Mouse (Mus musculus) pancreas, adult 10 weeks (tissue): ENCODE measurements around the gene Sppl3. TPM values are rescaled to one million over a fixed set of nuclear protein-coding genes. Genes with fewer than 3 reads are reported as not detected.

Experiments used
- polyA plus RNA-seq: library from polyadenylated mRNA; stranded (reverse); fragments of 350-450 nt; fragmentation: Illumina TruSeq; extraction: RNeasy Lipid Tissue Mini Kit (QIAGEN cat#74804); gene quantifications from one replicate; pipeline ENCODE4 v1.2.3, GENCODE M21; 2015; ENCODE audit warnings: low read depth, low replicate concordance; ENCODE audit not compliant: insufficient read depth

Sppl3 gene
- polyA plus RNA-seq, result 9.8 TPM

DNA sequence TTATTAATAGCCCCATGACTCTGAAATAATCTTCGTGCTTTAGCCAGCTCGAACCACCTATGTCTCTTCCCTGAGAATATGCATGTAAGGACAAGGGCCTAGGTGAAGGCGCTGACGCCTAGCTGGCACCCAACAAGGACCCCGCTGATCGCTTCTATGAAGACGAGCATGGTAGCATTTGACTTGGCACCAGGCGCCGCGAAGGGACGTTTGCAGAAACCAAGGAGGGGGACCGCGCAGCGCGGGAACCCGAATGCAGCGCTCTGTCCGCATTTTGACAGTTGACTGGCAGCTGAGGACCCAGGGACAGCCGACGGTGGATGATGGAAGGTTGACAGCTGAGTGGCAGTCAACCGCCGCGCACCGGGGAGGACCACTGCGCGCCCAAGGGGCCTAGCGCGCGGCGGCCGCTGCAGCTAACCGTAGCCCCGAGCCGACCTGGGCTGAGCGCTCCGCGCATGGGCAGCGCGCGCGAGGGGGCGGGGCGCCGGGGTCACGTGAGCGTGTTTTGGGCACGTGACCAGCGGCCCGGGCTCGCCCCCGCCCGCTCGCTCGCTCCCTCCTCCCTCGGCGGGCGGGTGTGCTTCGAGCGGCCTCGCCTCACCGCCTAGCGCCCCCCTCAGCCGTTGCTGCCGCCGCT is at the start of gene Sppl3:
TSS of gene Sppl3 (plus strand) at position 561 of the 640 bp plus-strand sequence.

DNA sequence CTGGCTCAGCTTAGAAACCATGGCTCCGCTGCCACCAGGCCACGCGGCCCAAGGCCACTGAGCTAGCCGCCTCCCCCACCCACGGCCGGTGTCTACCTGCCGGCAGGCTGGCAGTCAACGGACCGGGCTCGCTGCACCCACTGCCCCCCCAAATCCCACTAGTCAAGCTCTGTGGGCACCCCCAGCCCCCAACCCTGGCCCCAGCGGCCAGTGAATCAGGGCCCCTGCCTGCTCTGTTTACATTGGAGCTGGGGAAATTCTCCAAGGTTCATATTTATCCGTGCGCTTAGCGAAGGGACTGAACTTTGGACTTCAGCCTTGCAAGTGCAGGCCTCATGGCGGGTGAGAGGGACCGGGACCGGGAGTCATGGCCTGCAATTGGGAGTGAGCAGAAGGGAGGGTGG is 40.1 kb upstream of the Sppl3 start, which contains the start of gene Hnf1a:
TSS of gene Hnf1a (minus strand) at position 271 of the 404 bp plus-strand sequence.

DNA sequence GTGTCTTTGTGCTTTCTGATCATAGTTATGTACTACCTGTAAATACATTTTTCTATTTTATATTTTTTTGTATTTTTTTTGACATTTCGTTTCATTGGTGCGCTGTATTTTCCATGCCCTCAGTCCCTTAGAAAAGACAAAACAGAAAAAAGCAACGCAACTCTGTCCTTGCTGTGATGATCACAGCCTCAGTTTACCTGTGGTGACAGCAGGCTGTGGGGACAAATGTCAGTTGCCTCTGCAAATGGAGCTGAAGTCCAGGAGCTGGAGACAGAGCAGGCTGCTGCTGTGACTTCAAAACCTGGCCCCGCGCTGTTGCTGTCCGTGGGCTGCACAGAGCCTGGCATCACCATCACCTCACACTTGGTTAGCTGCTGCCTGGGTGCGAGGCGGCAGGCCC is 87.3 kb downstream of the Sppl3 start, which contains the start of gene Gm10401:
TSS of gene Gm10401 (minus strand) at position 101 of the 400 bp plus-strand sequence.

DNA sequence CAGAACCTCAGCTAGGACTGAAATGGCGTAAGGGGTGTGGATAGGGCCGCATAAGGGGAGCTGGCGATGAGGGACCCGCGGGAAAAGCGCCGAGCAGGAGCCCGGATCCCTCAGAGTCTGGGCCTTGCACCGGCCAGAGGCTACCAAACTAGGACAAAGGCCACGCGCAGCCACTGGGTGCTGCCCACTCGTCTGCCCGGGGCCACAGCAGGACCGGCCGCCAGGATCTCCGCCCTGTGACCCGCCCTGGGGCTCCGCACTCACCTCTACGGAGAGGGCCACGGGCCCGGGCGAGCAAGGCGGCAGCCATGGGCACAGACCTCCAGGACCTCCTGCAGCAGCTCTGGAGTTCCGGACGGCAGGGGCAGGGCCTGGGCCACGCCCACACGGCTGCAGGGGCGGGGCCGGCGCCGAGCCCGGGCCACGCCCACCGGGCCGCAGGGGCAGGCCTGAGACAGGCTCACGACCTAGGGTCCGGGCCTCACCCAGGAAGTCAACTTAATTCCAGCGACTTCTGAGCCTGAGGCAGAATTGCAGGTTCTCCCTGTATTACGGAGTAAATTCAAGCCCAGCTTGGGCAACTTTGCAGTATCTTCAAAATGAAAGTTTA is 108.1 kb downstream of the Sppl3 start, which contains the start of gene Acads:
TSS of gene Acads (minus strand) at position 386 of the 610 bp plus-strand sequence.

DNA sequence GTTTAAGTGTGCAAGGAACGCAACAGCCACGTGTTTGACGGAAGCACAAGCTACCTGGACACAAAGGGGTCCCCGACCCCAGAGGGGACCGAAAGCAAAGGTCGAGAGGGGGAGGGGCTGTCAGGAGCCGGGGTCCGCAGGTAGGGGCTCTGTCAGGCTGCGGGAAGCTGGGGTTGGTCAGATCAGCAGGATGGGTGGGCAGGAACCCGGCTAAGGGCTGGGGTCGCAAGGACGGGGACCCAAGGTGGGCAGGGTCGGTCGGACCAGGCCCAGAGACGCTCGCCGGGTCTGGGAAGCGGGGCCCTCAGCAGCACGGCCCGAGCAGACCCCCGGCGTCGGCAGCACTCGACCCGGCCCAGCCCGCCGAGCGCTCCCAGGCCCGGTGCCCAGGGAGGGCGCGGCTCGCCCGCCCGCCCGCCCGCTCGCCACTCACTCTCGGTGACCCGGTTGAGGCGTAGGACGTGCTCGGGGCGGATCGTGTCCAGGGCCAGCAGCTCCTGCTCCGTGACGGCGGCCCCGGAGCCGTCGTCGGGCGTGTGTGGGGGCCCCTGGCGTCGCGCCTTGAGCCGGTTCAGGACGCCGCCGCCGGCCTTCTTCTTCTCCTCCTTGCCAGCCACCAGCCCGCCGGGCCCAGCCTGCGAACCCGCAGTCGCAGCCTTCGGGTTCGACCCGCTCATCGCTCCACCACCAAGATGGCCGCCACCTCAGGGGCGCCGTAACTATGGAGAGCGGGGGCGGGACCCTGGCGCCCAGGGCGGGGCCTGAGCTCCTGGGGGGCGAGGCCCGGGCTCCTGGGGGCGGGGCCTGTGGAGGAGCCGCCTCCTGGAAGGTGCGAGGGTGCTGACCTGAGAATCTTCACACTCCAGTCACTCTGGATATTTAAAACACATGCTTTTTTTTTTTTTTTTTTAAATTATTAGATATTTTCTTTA is 123.6 kb downstream of the Sppl3 start, which contains the start of gene Unc119b:
TSS of gene Unc119b (minus strand) at position 742 of the 932 bp plus-strand sequence.

Other genes starting within 250 kb of the Sppl3 start
- gene Ankrd13a, start 236.5 kb upstream of the Sppl3 start, polyA plus RNA-seq, result 15.1 TPM
- gene Git2, start 235.6 kb upstream of the Sppl3 start, polyA plus RNA-seq, result 12.8 TPM
- gene 1500011B03Rik, start 187.7 kb upstream of the Sppl3 start, polyA plus RNA-seq, result 3.9 TPM
- not detected for gene 4930519G04Rik, start 157.5 kb upstream of the Sppl3 start, polyA plus RNA-seq
- gene Gm9936, start 152.5 kb upstream of the Sppl3 start, polyA plus RNA-seq, result not detected
- 15.2 TPM for gene Oasl2, start 114.2 kb upstream of the Sppl3 start, polyA plus RNA-seq
- 1.8 TPM for gene Oasl1, start 87.9 kb upstream of the Sppl3 start, polyA plus RNA-seq
- 8.3 TPM for gene 2210016L21Rik, start 69.0 kb upstream of the Sppl3 start, polyA plus RNA-seq
- 1.3 TPM for gene Hnf1a, start 40.0 kb upstream of the Sppl3 start, polyA plus RNA-seq
- not detected for gene Gm10401, start 87.2 kb downstream of the Sppl3 start, polyA plus RNA-seq
- gene Acads, start 108.2 kb downstream of the Sppl3 start, polyA plus RNA-seq, result 6.5 TPM
- gene Unc119b, start 123.8 kb downstream of the Sppl3 start, polyA plus RNA-seq, result 9.4 TPM
- gene Mlec, start 147.0 kb downstream of the Sppl3 start, polyA plus RNA-seq, result 36.4 TPM
- gene Cabp1, start 183.2 kb downstream of the Sppl3 start, polyA plus RNA-seq, result 7.1 TPM
- gene Pop5, start 224.7 kb downstream of the Sppl3 start, polyA plus RNA-seq, result 32.9 TPM